Mouse (Mus musculus): Measurements from ENCODE around the gene Nnat.

GRCm38 (mm10) chr2:157559440-157559839, 438 bp upstream of the Nnat start:
- no peak for TF ChIP-seq EP300 (IDR thresholded peaks at IDR 0.05; ENCODE audit: low read depth)
- no peak for TF ChIP-seq CTCF (IDR thresholded peaks at IDR 0.05; ENCODE audit: low read depth)
